Mouse (Mus musculus) kidney, embryonic 14.5 days (tissue): ENCODE data around the gene Susd6. TPM values are rescaled to one million over a fixed set of nuclear protein-coding genes. Genes with fewer than 3 reads are reported as not detected.

ENCODE experiments used
- ATAC-seq: fragments of 200-750 bp; cut with Nextera tagmentation; 2 replicates; pipeline ENCODE4 v1.8.0; 2017; ENCODE audit warnings: moderate number of reproducible peaks, mild to moderate bottlenecking, moderate TSS enrichment, moderate library complexity; ENCODE audit not compliant: low FRiP score, low TSS enrichment
- H3K27ac ChIP-seq: fragments of 300-500 bp; sonication (generic); 2 replicates; pipeline ENCODE4 v1.5.1; 2014; ENCODE audit warnings: low read depth, mild to moderate bottlenecking, low read length, moderate library complexity, mixed read lengths
- H3K27me3 ChIP-seq: fragments of 300-500 bp; sonication (generic); 2 replicates; pipeline ENCODE4 v1.6.1; 2014; ENCODE audit warnings: mild to moderate bottlenecking, low read length; ENCODE audit not compliant: control insufficient read depth, insufficient read depth
- H3K36me3 ChIP-seq: fragments of 300-500 bp; sonication (generic); 2 replicates; pipeline ENCODE4 v1.6.1; 2014; ENCODE audit warnings: low read length, mixed read lengths; ENCODE audit not compliant: control insufficient read depth, insufficient read depth
- H3K4me1 ChIP-seq: fragments of 300-500 bp; sonication (generic); 2 replicates; pipeline ENCODE4 v1.6.1; 2014; ENCODE audit warnings: low read length, mixed read lengths; ENCODE audit not compliant: control insufficient read depth, insufficient read depth
- H3K4me2 ChIP-seq: fragments of 300-500 bp; sonication (generic); replicated peaks from 2 replicates; pipeline ENCODE4 v1.6.1; 2014; ENCODE audit warnings: low read depth, mild to moderate bottlenecking, low read length
- H3K4me3 ChIP-seq: fragments of 300-500 bp; sonication (generic); 2 replicates; pipeline ENCODE4 v1.5.1; 2014; ENCODE audit warnings: mild to moderate bottlenecking, low read length
- H3K9ac ChIP-seq: fragments of 300-500 bp; sonication (generic); 2 replicates; pipeline ENCODE4 v1.6.1; 2014; ENCODE audit warnings: low read depth, mild to moderate bottlenecking, low read length, moderate library complexity
- H3K9me3 ChIP-seq: fragments of 300-500 bp; sonication (generic); 2 replicates; pipeline ENCODE4 v1.6.1; 2016; ENCODE audit warnings: low read length; ENCODE audit not compliant: control insufficient read depth
- WGBS: fragments of 180-500 bp; shearing (Covaris S2); extraction: QIAGEN DNeasy Blood & Tissue Kit; methylation state at CpG from one replicate; pipeline ENCODE4 v1.1.7; 2014; 5-methylcytosine and 5-hydroxymethylcytosine counted together
- polyA plus RNA-seq: library from polyadenylated mRNA; unstranded; fragments of >200 nt; fragmentation: Nextera tagmentation; extraction: Ambion mirVana; gene quantifications from 2 replicates; pipeline ENCODE4 v1.2.1, GENCODE M21; 2014

The Susd6 gene
- polyA plus RNA-seq, 1 experiment from 2014 or later = 15.6 TPM

GRCm38 (mm10) chr12:80893720-80894494 lies 103.6 kb downstream of the Susd6 start:
- no peaks in the 10 kb centered on the region for H3K27me3 ChIP-seq
- H3K4me2 ChIP-seq = no peak overlapping the region
- WGBS = 88% methylated on average over 18 of the region's 18 CpGs
- ATAC-seq = no peak
- no peak overlapping the region for H3K27ac ChIP-seq
- no peak overlapping the region for H3K4me3 ChIP-seq
- no peaks in the 10 kb centered on the region for H3K36me3 ChIP-seq
- no peak overlapping the region for H3K9ac ChIP-seq
- H3K4me1 ChIP-seq = no peaks in the 10 kb centered on the region
- H3K9me3 ChIP-seq = peaks cover 7% of the 10 kb centered on the region; the same call in 1 of the 2 replicates

- no peak overlapping the region for H3K9ac ChIP-seq
- no peaks in the 10 kb centered on the region for H3K4me1 ChIP-seq
- no peaks in the 10 kb centered on the region for H3K36me3 ChIP-seq
- peak overlapping the region; percentile 31 for H3K4me2 ChIP-seq
- H3K9me3 ChIP-seq = peaks cover 4% of the 10 kb centered on the region; the same call in 1 of the 2 replicates
- WGBS = 11% methylated on average over 19 of the region's 19 CpGs
- no peaks in the 10 kb centered on the region for H3K27me3 ChIP-seq
- no peak overlapping the region for H3K4me3 ChIP-seq
- no peak overlapping the region for H3K27ac ChIP-seq
- ATAC-seq = peak; percentile 91
Observed at GRCm38 (mm10) chr12:80894973-80895570, 104.8 kb downstream of the Susd6 start.

- H3K36me3 ChIP-seq = no peaks in the 10 kb centered on the region
- H3K4me3 ChIP-seq = no peak overlapping the region
- H3K27ac ChIP-seq = no peak overlapping the region
- H3K9ac ChIP-seq = no peak overlapping the region
- ATAC-seq = no peak
- 85% methylated on average over 8 of the region's 8 CpGs for WGBS
- no peak overlapping the region for H3K4me2 ChIP-seq
- H3K27me3 ChIP-seq = no peaks in the 10 kb centered on the region
- H3K4me1 ChIP-seq = no peaks in the 10 kb centered on the region
- H3K9me3 ChIP-seq = no peaks in the 10 kb centered on the region
Observed at GRCm38 (mm10) chr12:80909631-80910030, 119.3 kb downstream of the Susd6 start.

GRCm38 (mm10) chr12:80917764-80918163 lies 127.5 kb downstream of the Susd6 start:
- 0 out of 2 replicates have a peak, but pooled peaks cover 2% of the 10 kb centered on the region for H3K4me1 ChIP-seq
- ATAC-seq = no peak

GRCm38 (mm10) chr12:80921301-80921700 lies 131.0 kb downstream of the Susd6 start:
- no peak overlapping the region for H3K27ac ChIP-seq
- no peaks in the 10 kb centered on the region for H3K36me3 ChIP-seq
- 92% methylated on average over 5 of the region's 5 CpGs for WGBS
- ATAC-seq = no peak
- no peaks in the 10 kb centered on the region for H3K9me3 ChIP-seq
- H3K9ac ChIP-seq = no peak overlapping the region
- no peaks in the 10 kb centered on the region for H3K27me3 ChIP-seq
- 0 out of 2 replicates have a peak, but pooled peaks cover 5% of the 10 kb centered on the region for H3K4me1 ChIP-seq
- no peak overlapping the region for H3K4me3 ChIP-seq
- no peak overlapping the region for H3K4me2 ChIP-seq

More at GRCm38 (mm10) chr12:80917764-80918163, 127.5 kb downstream of the Susd6 start:
- 55% methylated on average over 7 of the region's 7 CpGs for WGBS
- no peak overlapping the region for H3K9ac ChIP-seq
- no peaks in the 10 kb centered on the region for H3K27me3 ChIP-seq
- no peaks in the 10 kb centered on the region for H3K36me3 ChIP-seq
- H3K4me2 ChIP-seq = no peak overlapping the region
- H3K27ac ChIP-seq = no peak overlapping the region
- no peak overlapping the region for H3K4me3 ChIP-seq
- no peaks in the 10 kb centered on the region for H3K9me3 ChIP-seq

- H3K4me2 ChIP-seq = peak overlapping the region; percentile 21
- H3K27me3 ChIP-seq = no peaks in the 10 kb centered on the region
- H3K9ac ChIP-seq = no peak overlapping the region
- no peaks in the 10 kb centered on the region for H3K36me3 ChIP-seq
- no peak overlapping the region for H3K27ac ChIP-seq
- H3K4me1 ChIP-seq = 0 out of 2 replicates have a peak, but pooled peaks cover 5% of the 10 kb centered on the region
- peak overlapping the region; percentile 16 for H3K4me3 ChIP-seq
- H3K9me3 ChIP-seq = no peaks in the 10 kb centered on the region
- WGBS = 5% methylated on average over 7 of the region's 7 CpGs
- peak; percentile 55 for ATAC-seq
Observed at GRCm38 (mm10) chr12:80922869-80923268, 132.6 kb downstream of the Susd6 start.

- no peak overlapping the region for H3K27ac ChIP-seq
- no peaks in the 10 kb centered on the region for H3K9me3 ChIP-seq
- H3K4me3 ChIP-seq = no peak overlapping the region
- 0 out of 2 replicates have a peak, but pooled peaks cover 5% of the 10 kb centered on the region for H3K4me1 ChIP-seq
- no peaks in the 10 kb centered on the region for H3K27me3 ChIP-seq
- no peaks in the 10 kb centered on the region for H3K36me3 ChIP-seq
- WGBS = 57% methylated on average over 5 of the region's 5 CpGs
- no peak overlapping the region for H3K9ac ChIP-seq
- no peak overlapping the region for H3K4me2 ChIP-seq
- ATAC-seq = no peak
Observed at GRCm38 (mm10) chr12:80923602-80924001, 133.3 kb downstream of the Susd6 start.

- H3K9ac ChIP-seq = no peak overlapping the region
- no peak overlapping the region; the same call in 1 of the 2 replicates for H3K27ac ChIP-seq
- 0 out of 2 replicates have a peak, but pooled peaks cover 5% of the 10 kb centered on the region for H3K4me1 ChIP-seq
- WGBS = 65% methylated on average over 3 of the region's 3 CpGs
- no peaks in the 10 kb centered on the region for H3K9me3 ChIP-seq
- ATAC-seq = no peak
- no peaks in the 10 kb centered on the region for H3K36me3 ChIP-seq
- H3K27me3 ChIP-seq = no peaks in the 10 kb centered on the region
- no peak overlapping the region for H3K4me2 ChIP-seq
- H3K4me3 ChIP-seq = no peak overlapping the region
Observed at GRCm38 (mm10) chr12:80924205-80924604, 133.9 kb downstream of the Susd6 start.

GRCm38 (mm10) chr12:80925919-80926318 lies 135.6 kb downstream of the Susd6 start:
- Histone ChIP-seq H3K36me3 (no peaks in the 10 kb centered on the region), H3K9me3 (no peaks in the 10 kb centered on the region), H3K4me1 (0 out of 2 replicates have a peak, but pooled peaks cover 5% of the 10 kb centered on the region), H3K4me3 (no peak overlapping the region), H3K9ac (no peak overlapping the region), H3K27ac (no peak overlapping the region), H3K27me3 (no peaks in the 10 kb centered on the region), H3K4me2 (no peak overlapping the region)
- ATAC-seq = 0 out of 2 replicates have a peak, but pooled peaks have one; percentile 13
- 31% methylated on average over 7 of the region's 7 CpGs for WGBS
